Mouse (Mus musculus) heart, postnatal 0 days (tissue): ENCODE measurements around the gene Tigar.

ENCODE experiments used
- CTCF ChIP-seq: IDR thresholded peaks from 2 replicates; pipeline ENCODE4 v1.5.1; 2016; ENCODE audit warnings: antibody characterized with exemption, control low read depth, low read depth
- EP300 ChIP-seq: IDR thresholded peaks from 2 replicates; pipeline ENCODE4 v1.6.1; 2016; ENCODE audit warnings: antibody characterized with exemption, low read depth

GRCm38 (mm10) chr6:127105107-127105506 is 4.2 kb downstream of the Tigar start:
- peak; percentile 60 for TF ChIP-seq CTCF
- no peak for TF ChIP-seq EP300
